Mouse (Mus musculus): Measurements from ENCODE around the gene Polr2e. TPM values are rescaled to one million over a fixed set of nuclear protein-coding genes. Genes with fewer than 3 reads are reported as not detected.

The Polr2e gene
- polyA plus RNA-seq, 1 experiment: 226 TPM

DNA sequence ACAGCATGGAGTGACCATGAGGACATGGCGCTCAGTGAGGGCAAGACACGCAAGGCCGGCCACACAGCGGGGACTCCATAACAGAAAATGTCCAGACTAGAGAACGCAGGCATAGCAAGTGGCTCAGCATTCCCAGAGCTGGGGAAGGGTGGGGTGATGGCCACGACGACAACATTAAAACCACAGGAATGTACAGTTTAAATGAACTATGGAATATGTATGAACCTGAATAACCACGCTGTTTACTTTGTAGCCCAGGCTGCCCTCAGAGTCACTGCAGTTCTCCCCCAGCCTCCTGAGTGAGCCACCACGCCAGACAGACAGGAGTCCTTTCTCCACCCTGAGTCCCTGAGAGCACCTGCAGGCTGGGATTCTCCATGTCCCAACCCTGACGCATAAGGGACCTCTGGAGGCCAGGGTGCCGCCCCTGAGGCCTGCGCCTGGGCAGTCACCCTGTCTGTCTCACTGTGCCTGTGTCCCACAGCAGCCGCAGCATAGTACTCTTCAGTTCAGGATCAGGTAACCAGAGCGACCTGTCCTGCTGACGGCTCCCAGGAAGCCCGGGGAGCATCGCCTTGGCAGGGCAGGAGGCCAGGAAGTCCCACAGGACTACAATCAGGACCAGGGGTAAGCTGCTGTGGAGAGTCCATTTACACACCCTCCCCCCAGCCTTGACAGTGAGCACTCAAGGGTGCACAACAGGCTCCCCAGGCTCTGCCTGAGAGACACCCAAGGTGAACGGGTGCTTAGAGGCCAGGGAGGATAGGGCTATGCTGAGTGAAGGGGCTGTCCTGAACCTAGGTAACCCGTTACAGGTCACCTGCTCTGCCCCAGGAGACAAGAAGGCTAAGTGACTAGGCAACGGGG lies 33.3 kb upstream of the Polr2e start:
- H3K27me3 ChIP-seq (ENCODE audit: control insufficient read depth, insufficient read depth, low read length): no peaks in the 10 kb centered on the region
- no peaks in the 10 kb centered on the region for H3K36me3 ChIP-seq (ENCODE audit: control insufficient read depth, insufficient read depth, low read length)
- H3K4me1 ChIP-seq (replicated peaks; ENCODE audit: control insufficient read depth, insufficient read depth, low read length): peaks cover 13% of the 10 kb centered on the region
- H3K27ac ChIP-seq (ENCODE audit: control insufficient read depth, insufficient read depth, low read length): no peak overlapping the region
- WGBS: 93% methylated on average over 20 of the region's 20 CpGs
- TF ChIP-seq POLR2A (IDR thresholded peaks at IDR 0.05; ENCODE audit: control insufficient read depth, extremely low read depth, insufficient read depth, low read length, poor library complexity): no peak
- no peak for TF ChIP-seq CTCF (IDR thresholded peaks at IDR 0.05; ENCODE audit: borderline replicate concordance, control insufficient read depth, extremely low read depth, insufficient read depth, low read length, poor library complexity)
- H3K4me3 ChIP-seq (ENCODE audit: control insufficient read depth, insufficient read depth, low read length): no peak overlapping the region
- no peak for DNase-seq

GRCm38 (mm10) chr10:80071516-80071900 lies 31.9 kb upstream of the Polr2e start:
- no peak overlapping the region for H3K4me3 ChIP-seq (ENCODE audit: control insufficient read depth, insufficient read depth, low read length)
- TF ChIP-seq POLR2A (IDR thresholded peaks at IDR 0.05; ENCODE audit: control insufficient read depth, extremely low read depth, insufficient read depth, low read length, poor library complexity): no peak
- no peak for TF ChIP-seq CTCF (IDR thresholded peaks at IDR 0.05; ENCODE audit: borderline replicate concordance, control insufficient read depth, extremely low read depth, insufficient read depth, low read length, poor library complexity)
- H3K36me3 ChIP-seq (ENCODE audit: control insufficient read depth, insufficient read depth, low read length): peaks cover 3% of the 10 kb centered on the region; the same call in 1 of the 2 replicates
- H3K4me1 ChIP-seq (replicated peaks; ENCODE audit: control insufficient read depth, insufficient read depth, low read length): peaks cover 13% of the 10 kb centered on the region
- no peak overlapping the region for H3K27ac ChIP-seq (ENCODE audit: control insufficient read depth, insufficient read depth, low read length)
- DNase-seq: no peak
- 71% methylated on average over 3 of the region's 3 CpGs for WGBS
- H3K27me3 ChIP-seq (ENCODE audit: control insufficient read depth, insufficient read depth, low read length): no peaks in the 10 kb centered on the region

DNA sequence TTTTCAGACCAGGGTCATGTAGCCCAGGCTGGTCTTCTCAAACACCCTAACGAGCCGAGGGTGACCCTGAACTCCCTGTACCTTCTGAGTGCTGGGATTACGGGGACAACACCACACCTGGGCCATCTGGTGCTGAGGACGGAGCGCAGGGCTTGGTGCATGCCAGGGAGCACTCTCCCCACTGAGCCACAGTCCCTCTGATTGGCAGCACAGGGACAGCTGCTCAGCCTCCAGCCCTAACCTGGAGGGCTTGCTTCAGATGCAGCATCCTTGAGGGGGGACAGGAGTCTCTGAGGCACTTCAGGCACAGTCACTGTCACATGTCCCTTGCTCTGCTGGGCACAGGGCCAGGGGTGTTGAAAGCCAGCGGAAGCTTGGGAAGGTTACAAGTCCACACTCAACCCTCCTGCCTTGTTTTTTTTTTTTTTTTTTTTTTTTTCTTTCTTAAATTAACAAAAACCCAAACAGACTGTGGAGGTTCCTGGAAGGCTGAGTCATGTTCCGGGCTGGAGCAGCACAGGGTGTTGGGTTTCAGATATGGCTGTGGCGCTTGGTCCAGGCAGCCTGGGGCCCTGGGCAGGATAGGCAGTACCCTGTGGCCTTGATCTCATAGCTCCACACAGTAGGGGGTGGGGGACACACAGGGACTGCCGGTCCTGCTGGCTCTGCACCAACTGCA lies 31.4 kb upstream of the Polr2e start:
- Histone ChIP-seq H3K36me3 (ENCODE audit: control insufficient read depth, insufficient read depth, low read length) (peaks cover 3% of the 10 kb centered on the region; the same call in 1 of the 2 replicates), H3K27ac (ENCODE audit: control insufficient read depth, insufficient read depth, low read length) (no peak overlapping the region), H3K27me3 (ENCODE audit: control insufficient read depth, insufficient read depth, low read length) (no peaks in the 10 kb centered on the region), H3K4me1 (replicated peaks; ENCODE audit: control insufficient read depth, insufficient read depth, low read length) (peaks cover 12% of the 10 kb centered on the region), H3K4me3 (ENCODE audit: control insufficient read depth, insufficient read depth, low read length) (no peak overlapping the region)
- TF ChIP-seq POLR2A (IDR thresholded peaks at IDR 0.05; ENCODE audit: control insufficient read depth, extremely low read depth, insufficient read depth, low read length, poor library complexity) (no peak), CTCF (IDR thresholded peaks at IDR 0.05; ENCODE audit: borderline replicate concordance, control insufficient read depth, extremely low read depth, insufficient read depth, low read length, poor library complexity) (no peak)
- DNase-seq: no peak
- 72% methylated on average over 9 of the region's 9 CpGs for WGBS

- no peaks in the 10 kb centered on the region for H3K27me3 ChIP-seq (ENCODE audit: control insufficient read depth, insufficient read depth, low read length)
- TF ChIP-seq POLR2A (IDR thresholded peaks at IDR 0.05; ENCODE audit: control insufficient read depth, extremely low read depth, insufficient read depth, low read length, poor library complexity) (no peak), CTCF (IDR thresholded peaks at IDR 0.05; ENCODE audit: borderline replicate concordance, control insufficient read depth, extremely low read depth, insufficient read depth, low read length, poor library complexity) (no peak)
- H3K4me3 ChIP-seq (ENCODE audit: control insufficient read depth, insufficient read depth, low read length): no peak overlapping the region
- H3K36me3 ChIP-seq (ENCODE audit: control insufficient read depth, insufficient read depth, low read length): peaks cover 3% of the 10 kb centered on the region; the same call in 1 of the 2 replicates
- no peak for DNase-seq
- H3K27ac ChIP-seq (ENCODE audit: control insufficient read depth, insufficient read depth, low read length): no peak overlapping the region
- H3K4me1 ChIP-seq (replicated peaks; ENCODE audit: control insufficient read depth, insufficient read depth, low read length): peaks cover 5% of the 10 kb centered on the region
- 90% methylated on average over 4 of the region's 4 CpGs for WGBS
Measured at GRCm38 (mm10) chr10:80069948-80070450, 30.4 kb upstream of the Polr2e start.

GRCm38 (mm10) chr10:80069251-80069650 lies 29.7 kb upstream of the Polr2e start:
- TF ChIP-seq POLR2A (IDR thresholded peaks at IDR 0.05; ENCODE audit: control insufficient read depth, extremely low read depth, insufficient read depth, low read length, poor library complexity) (no peak), CTCF (IDR thresholded peaks at IDR 0.05; ENCODE audit: borderline replicate concordance, control insufficient read depth, extremely low read depth, insufficient read depth, low read length, poor library complexity) (no peak)
- H3K27ac ChIP-seq (ENCODE audit: control insufficient read depth, insufficient read depth, low read length): no peak overlapping the region
- H3K27me3 ChIP-seq (ENCODE audit: control insufficient read depth, insufficient read depth, low read length): no peaks in the 10 kb centered on the region
- H3K4me3 ChIP-seq (ENCODE audit: control insufficient read depth, insufficient read depth, low read length): no peak overlapping the region
- WGBS: 96% methylated on average over 6 of the region's 7 CpGs
- peaks cover 3% of the 10 kb centered on the region for H3K36me3 ChIP-seq (ENCODE audit: control insufficient read depth, insufficient read depth, low read length)
- DNase-seq: no peak
- no peaks in the 10 kb centered on the region for H3K4me1 ChIP-seq (replicated peaks; ENCODE audit: control insufficient read depth, insufficient read depth, low read length)

GRCm38 (mm10) chr10:80063877-80064650 lies 24.5 kb upstream of the Polr2e start:
- Histone ChIP-seq H3K36me3 (ENCODE audit: control insufficient read depth, insufficient read depth, low read length) (peaks cover 32% of the 10 kb centered on the region), H3K4me3 (ENCODE audit: control insufficient read depth, insufficient read depth, low read length) (no peak overlapping the region), H3K4me1 (replicated peaks; ENCODE audit: control insufficient read depth, insufficient read depth, low read length) (no peaks in the 10 kb centered on the region), H3K27ac (ENCODE audit: control insufficient read depth, insufficient read depth, low read length) (no peak overlapping the region), H3K27me3 (ENCODE audit: control insufficient read depth, insufficient read depth, low read length) (no peaks in the 10 kb centered on the region)
- 97% methylated on average over 23 of the region's 23 CpGs for WGBS
- peak; percentile 40 for DNase-seq
- TF ChIP-seq CTCF (IDR thresholded peaks at IDR 0.05; ENCODE audit: borderline replicate concordance, control insufficient read depth, extremely low read depth, insufficient read depth, low read length, poor library complexity) (no peak), POLR2A (IDR thresholded peaks at IDR 0.05; ENCODE audit: control insufficient read depth, extremely low read depth, insufficient read depth, low read length, poor library complexity) (no peak)

All from thymus, adult 2 months (tissue).